Mouse (Mus musculus) liver, embryonic 15.5 days (tissue): ENCODE results near the gene Il1rn. TPM values are rescaled to one million over a fixed set of nuclear protein-coding genes. Genes with fewer than 3 reads are reported as not detected.
A peak's percentile ranks its signal among the peaks of the same experiment; 100 is the strongest.

Source experiments
- ATAC-seq: fragments of 200-750 bp; cut with Nextera tagmentation; 2 replicates; pipeline ENCODE4 v1.8.0; 2017; ENCODE audit warnings: moderate number of reproducible peaks, mild to moderate bottlenecking, moderate library complexity; ENCODE audit not compliant: insufficient read depth
- H3K27ac ChIP-seq: fragments of 300-500 bp; sonication (generic); replicated peaks from 2 replicates; pipeline ENCODE4 v1.5.1; 2015; ENCODE audit warnings: mild to moderate bottlenecking, inconsistent platforms
- H3K27me3 ChIP-seq: fragments of 300-500 bp; sonication (generic); 2 replicates; pipeline ENCODE4 v1.6.1; 2015; ENCODE audit warnings: mild to moderate bottlenecking, inconsistent platforms
- H3K36me3 ChIP-seq: fragments of 300-500 bp; sonication (generic); replicated peaks from 2 replicates; pipeline ENCODE4 v1.6.1; 2015; ENCODE audit warnings: moderate library complexity, mild to moderate bottlenecking, inconsistent platforms
- H3K4me1 ChIP-seq: fragments of 300-500 bp; sonication (generic); replicated peaks from 2 replicates; pipeline ENCODE4 v1.6.1; 2015; ENCODE audit warnings: inconsistent platforms
- H3K4me2 ChIP-seq: fragments of 300-500 bp; sonication (generic); 2 replicates; pipeline ENCODE4 v1.6.1; 2015; ENCODE audit warnings: moderate library complexity, mild to moderate bottlenecking, inconsistent platforms
- H3K4me3 ChIP-seq: fragments of 300-500 bp; sonication (generic); replicated peaks from 2 replicates; pipeline ENCODE4 v1.5.1; 2015; ENCODE audit warnings: mild to moderate bottlenecking, inconsistent platforms
- H3K9ac ChIP-seq: fragments of 300-500 bp; sonication (generic); 2 replicates; pipeline ENCODE4 v1.6.1; 2015; ENCODE audit warnings: moderate library complexity, mild to moderate bottlenecking, inconsistent platforms
- H3K9me3 ChIP-seq: fragments of 300-500 bp; sonication (generic); replicated peaks from 2 replicates; pipeline ENCODE4 v1.6.1; 2016; ENCODE audit warnings: inconsistent platforms
- WGBS: fragments of 180-500 bp; shearing (Covaris S2); methylation state at CpG from one replicate; pipeline ENCODE4 v1.1.7; 2015; ENCODE audit warnings: mixed read lengths; ENCODE audit not compliant: insufficient replicate concordance; 5-methylcytosine and 5-hydroxymethylcytosine counted together
- polyA plus RNA-seq: library from polyadenylated mRNA; unstranded; fragments of >200 nt; fragmentation: Nextera tagmentation; extraction: Ambion mirVana; gene quantifications from 2 replicates; pipeline ENCODE4 v1.2.1, GENCODE M21; 2015

The Il1rn gene
- polyA plus RNA-seq, 1 experiment from 2014 or later: 8.2 TPM

- no peak overlapping the region; the same call in 1 of the 2 replicates for H3K27ac ChIP-seq
- no peak for ATAC-seq
- H3K27me3 ChIP-seq: no peaks in the 10 kb centered on the region
- H3K4me1 ChIP-seq: peaks cover 59% of the 10 kb centered on the region
- no peak overlapping the region for H3K4me2 ChIP-seq
- H3K4me3 ChIP-seq: no peak overlapping the region
- H3K9me3 ChIP-seq: no peaks in the 10 kb centered on the region
- H3K36me3 ChIP-seq: no peaks in the 10 kb centered on the region
- no peak overlapping the region for H3K9ac ChIP-seq
- 45% methylated on average over 9 of the region's 9 CpGs for whole genome bisulfite sequencing
Observed at GRCm38 (mm10) chr2:24382456-24383230, 46.0 kb downstream of the Il1rn start.

DNA sequence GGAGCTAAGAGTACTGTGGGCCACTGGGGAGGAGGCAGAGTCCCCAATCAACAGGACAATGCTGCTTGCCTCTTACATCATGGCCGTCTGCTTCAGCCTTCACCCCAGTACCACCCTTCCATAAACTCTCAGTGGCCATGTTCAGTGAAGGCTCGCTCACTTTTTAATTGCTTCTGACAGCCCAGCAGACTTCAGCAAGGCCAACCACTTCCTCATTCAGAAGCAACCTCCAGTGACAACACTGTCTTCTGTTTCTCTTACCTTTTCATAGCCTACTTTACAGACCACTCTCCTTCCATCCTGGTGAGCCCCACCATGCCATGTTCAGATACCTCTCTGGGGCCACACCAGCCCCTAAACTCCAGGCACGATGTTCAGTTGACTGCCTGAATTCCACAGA is 47.0 kb downstream of the Il1rn start:
- ATAC-seq: no peak
- no peak overlapping the region for H3K27ac ChIP-seq
- no peaks in the 10 kb centered on the region for H3K27me3 ChIP-seq
- peaks cover 52% of the 10 kb centered on the region for H3K4me1 ChIP-seq
- no peaks in the 10 kb centered on the region for H3K9me3 ChIP-seq
- no peaks in the 10 kb centered on the region for H3K36me3 ChIP-seq
- H3K4me2 ChIP-seq: no peak overlapping the region
- no peak overlapping the region for H3K9ac ChIP-seq
- 43% methylated on average over 3 of the region's 3 CpGs for WGBS
- no peak overlapping the region for H3K4me3 ChIP-seq

- peak overlapping the region; percentile 49 for H3K27ac ChIP-seq
- H3K36me3 ChIP-seq: no peaks in the 10 kb centered on the region
- peaks cover 46% of the 10 kb centered on the region for H3K4me1 ChIP-seq
- no peak overlapping the region for H3K4me3 ChIP-seq
- ATAC-seq: no peak
- H3K9ac ChIP-seq: no peak overlapping the region
- no peaks in the 10 kb centered on the region for H3K9me3 ChIP-seq
- H3K4me2 ChIP-seq: peak overlapping the region; percentile 73
- H3K27me3 ChIP-seq: no peaks in the 10 kb centered on the region
Observed at GRCm38 (mm10) chr2:24384393-24384792, 47.7 kb downstream of the Il1rn start.

DNA sequence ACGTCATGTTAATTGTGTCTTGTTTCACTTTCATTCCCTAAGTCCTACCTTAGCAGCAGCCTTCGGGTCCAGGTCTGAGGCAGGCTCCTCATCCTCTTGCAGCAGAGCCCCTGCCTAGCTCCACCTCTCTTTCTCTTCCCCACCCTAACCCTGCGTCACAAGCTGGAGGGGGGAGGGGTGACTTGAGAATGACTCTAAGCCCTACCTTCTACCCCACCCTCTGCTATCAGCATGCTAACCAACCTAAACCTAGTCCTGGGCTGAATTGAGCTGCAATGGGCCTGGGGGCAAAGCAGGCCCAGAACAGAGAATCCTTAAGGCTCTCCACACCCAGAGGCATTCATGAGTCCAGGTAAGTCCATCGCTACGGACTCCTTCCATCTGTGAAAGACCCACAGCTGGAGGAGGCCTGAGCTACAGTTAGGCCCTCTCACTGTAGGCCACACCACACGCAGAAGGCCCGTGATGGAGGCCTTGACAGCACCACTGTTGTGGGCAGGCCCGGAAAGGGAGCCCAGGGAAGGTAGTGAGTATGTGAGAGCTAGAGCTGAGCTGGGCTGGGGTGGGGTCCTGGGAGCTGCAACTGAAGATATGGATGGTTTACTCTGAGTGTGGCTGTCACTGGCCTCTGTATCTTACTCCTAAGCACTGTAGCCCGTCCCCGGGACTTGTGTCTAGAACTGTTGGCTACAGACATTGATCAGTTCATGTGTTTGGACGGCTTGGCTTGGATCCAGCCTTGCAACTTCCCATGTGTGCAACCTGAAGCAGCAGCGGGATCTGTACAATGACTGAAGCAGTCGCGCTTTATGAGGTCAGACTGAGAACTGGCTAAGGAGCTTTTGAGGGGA is 48.7 kb downstream of the Il1rn start:
- H3K27me3 ChIP-seq: no peaks in the 10 kb centered on the region
- WGBS: 23% methylated on average over 14 of the region's 14 CpGs
- peaks cover 53% of the 10 kb centered on the region for H3K4me1 ChIP-seq
- peak overlapping the region; percentile 73 for H3K4me2 ChIP-seq
- peak overlapping the region; percentile 40 for H3K9ac ChIP-seq
- H3K9me3 ChIP-seq: no peaks in the 10 kb centered on the region
- peak; percentile 90 for ATAC-seq
- H3K27ac ChIP-seq: peak overlapping the region; percentile 85
- H3K36me3 ChIP-seq: no peaks in the 10 kb centered on the region
- H3K4me3 ChIP-seq: peak overlapping the region; percentile 56

DNA sequence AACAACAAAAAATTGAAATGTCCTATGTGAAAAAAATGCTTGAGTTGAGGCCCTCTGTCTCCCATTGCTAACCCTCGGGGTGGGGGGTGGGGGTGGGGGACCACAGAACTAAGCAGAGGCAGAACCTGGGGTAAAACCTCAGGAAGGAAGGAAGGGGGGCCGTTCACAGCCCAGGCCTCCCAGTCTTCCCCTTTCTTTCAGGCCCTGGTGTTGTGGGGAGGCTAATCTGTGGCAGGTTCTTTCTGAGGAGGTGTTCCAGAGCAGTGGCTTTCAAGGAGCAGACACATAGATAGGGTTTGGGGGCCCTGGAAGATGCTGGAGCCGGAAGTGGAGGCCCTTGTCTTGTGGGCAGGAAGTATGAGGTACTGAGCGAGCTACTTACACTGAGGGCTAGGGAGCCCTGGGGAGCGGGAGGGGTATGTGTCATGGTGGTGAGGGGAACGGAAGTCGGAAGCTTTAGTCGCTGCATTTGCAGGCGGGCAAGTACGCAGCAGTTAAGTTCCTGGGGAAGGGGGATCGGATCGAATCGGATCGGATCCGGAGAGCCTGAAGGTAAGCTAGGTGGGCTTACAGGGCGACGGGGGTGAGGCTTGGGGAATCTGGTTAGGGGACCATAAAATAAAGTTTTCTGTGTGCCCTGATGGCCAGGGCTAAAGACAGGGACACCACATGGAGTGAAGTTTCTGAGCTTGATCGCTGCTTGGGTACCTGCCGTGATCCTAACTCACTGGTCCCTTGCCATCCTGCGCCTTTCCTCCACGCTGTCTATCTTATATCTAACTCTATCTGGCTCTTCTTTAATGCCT is 49.7 kb downstream of the Il1rn start:
- Histone ChIP-seq H3K9ac (peak overlapping the region; percentile 40), H3K27ac (peak overlapping the region; percentile 85), H3K4me3 (peak overlapping the region; percentile 56), H3K36me3 (no peaks in the 10 kb centered on the region; the same call in 1 of the 2 replicates), H3K4me2 (peak overlapping the region; percentile 73), H3K27me3 (no peaks in the 10 kb centered on the region), H3K4me1 (peaks cover 53% of the 10 kb centered on the region), H3K9me3 (no peaks in the 10 kb centered on the region)
- ATAC-seq: peak; percentile 40; the same call in 1 of the 2 replicates
- WGBS: 17% methylated on average over 21 of the region's 21 CpGs

DNA sequence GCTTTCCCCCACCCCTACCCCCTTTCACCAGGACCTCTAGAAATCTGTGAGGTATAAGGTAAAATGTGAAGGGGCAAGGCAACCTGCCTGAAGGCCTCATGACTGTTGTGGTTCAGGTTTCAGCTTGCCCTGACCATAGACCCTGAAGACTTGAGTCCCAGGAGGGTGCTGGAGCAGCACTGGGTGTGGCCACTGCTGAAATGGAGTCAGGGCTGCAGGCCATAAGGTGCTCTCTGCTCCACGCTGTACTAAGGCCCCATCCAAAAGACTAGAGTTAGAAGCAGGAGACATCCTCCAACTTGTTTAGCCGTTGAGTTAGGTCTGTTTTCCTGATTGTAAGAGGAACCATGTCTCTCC is 50.3 kb downstream of the Il1rn start:
- ATAC-seq: no peak
- H3K27me3 ChIP-seq: no peaks in the 10 kb centered on the region
- peak overlapping the region; percentile 85; the same call in 1 of the 2 replicates for H3K27ac ChIP-seq
- WGBS: 19% methylated on average over 2 of the region's 2 CpGs
- H3K4me2 ChIP-seq: peak overlapping the region; percentile 73
- H3K36me3 ChIP-seq: no peaks in the 10 kb centered on the region; the same call in 1 of the 2 replicates
- H3K4me3 ChIP-seq: peak overlapping the region; percentile 56
- peak overlapping the region; percentile 40 for H3K9ac ChIP-seq
- no peaks in the 10 kb centered on the region for H3K9me3 ChIP-seq
- H3K4me1 ChIP-seq: peaks cover 49% of the 10 kb centered on the region

DNA sequence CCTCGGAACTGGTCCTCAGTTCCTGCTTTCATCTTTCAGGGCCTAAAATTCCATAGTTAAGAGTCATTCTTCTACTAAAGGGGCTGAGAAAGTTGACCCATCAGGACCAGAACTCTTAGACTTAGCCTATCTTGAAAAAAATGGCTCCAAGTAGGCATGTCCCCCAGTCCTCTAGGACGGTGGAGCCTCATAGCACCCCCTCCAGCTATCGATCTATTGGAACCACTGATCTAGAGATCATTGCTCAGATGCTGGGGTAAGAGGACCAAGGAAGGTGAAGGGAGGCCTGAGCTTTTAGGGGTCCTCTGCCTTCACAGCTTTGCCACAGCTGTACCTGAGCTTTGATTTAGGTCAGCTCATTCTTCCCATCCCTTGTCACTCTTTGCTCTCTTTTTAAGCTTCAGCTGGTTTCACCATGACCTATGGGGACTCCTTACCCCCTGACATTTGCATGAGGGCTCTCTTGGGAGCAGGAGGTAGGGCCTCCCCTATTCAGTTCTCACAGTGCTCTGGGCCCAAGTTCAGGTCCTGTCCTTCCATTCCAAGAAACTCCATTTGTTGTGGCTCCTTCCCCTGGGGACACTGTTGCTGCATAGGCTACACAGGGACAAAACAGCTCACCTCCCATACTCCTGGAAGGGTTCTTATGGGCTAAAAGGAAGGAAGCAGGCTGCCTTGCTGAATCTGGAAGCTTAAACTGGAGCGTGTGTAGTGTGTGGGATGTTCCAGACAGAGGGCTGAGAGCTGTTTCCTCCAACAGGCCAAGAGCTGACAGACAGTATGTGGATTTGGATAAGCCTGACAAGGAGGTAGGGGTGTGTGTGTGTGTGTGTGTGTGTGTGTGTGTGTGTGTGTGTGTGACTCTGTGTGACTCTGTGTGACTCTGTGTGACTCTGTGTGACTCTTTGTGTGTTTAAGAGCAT is 51.0 kb downstream of the Il1rn start:
- Histone ChIP-seq H3K4me3 (peak overlapping the region; percentile 56), H3K27ac (no peak overlapping the region), H3K9ac (no peak overlapping the region), H3K9me3 (no peaks in the 10 kb centered on the region), H3K36me3 (no peaks in the 10 kb centered on the region; the same call in 1 of the 2 replicates), H3K27me3 (no peaks in the 10 kb centered on the region), H3K4me1 (peaks cover 47% of the 10 kb centered on the region), H3K4me2 (peak overlapping the region; percentile 73)
- no peak for ATAC-seq
- 47% methylated on average over 4 of the region's 4 CpGs for WGBS

GRCm38 (mm10) chr2:24393251-24393650 is 56.6 kb downstream of the Il1rn start:
- Histone ChIP-seq H3K36me3 (peaks cover 27% of the 10 kb centered on the region), H3K27ac (no peak overlapping the region), H3K9me3 (no peaks in the 10 kb centered on the region), H3K4me2 (no peak overlapping the region), H3K9ac (no peak overlapping the region), H3K27me3 (no peaks in the 10 kb centered on the region), H3K4me1 (peaks cover 7% of the 10 kb centered on the region; the same call in 1 of the 2 replicates), H3K4me3 (no peak overlapping the region)
- no peak for ATAC-seq
- WGBS: 69% methylated on average over 2 of the region's 2 CpGs

- ATAC-seq: no peak
- H3K27me3 ChIP-seq: no peaks in the 10 kb centered on the region
- H3K27ac ChIP-seq: no peak overlapping the region
- no peaks in the 10 kb centered on the region for H3K9me3 ChIP-seq
- WGBS: 50% methylated on average over 2 of the region's 2 CpGs
- H3K36me3 ChIP-seq: peaks cover 61% of the 10 kb centered on the region
- no peak overlapping the region for H3K4me3 ChIP-seq
- H3K4me2 ChIP-seq: no peak overlapping the region
- no peaks in the 10 kb centered on the region for H3K4me1 ChIP-seq
- no peak overlapping the region for H3K9ac ChIP-seq
Observed at GRCm38 (mm10) chr2:24397115-24397514, 60.5 kb downstream of the Il1rn start.

- H3K4me1 ChIP-seq: no peaks in the 10 kb centered on the region
- no peaks in the 10 kb centered on the region for H3K9me3 ChIP-seq
- no peak for ATAC-seq
- H3K27me3 ChIP-seq: no peaks in the 10 kb centered on the region
- no peak overlapping the region for H3K9ac ChIP-seq
- no peak overlapping the region for H3K4me2 ChIP-seq
- no peak overlapping the region for H3K4me3 ChIP-seq
- H3K36me3 ChIP-seq: peaks cover 80% of the 10 kb centered on the region
- WGBS: 70% methylated on average over 3 of the region's 3 CpGs
- no peak overlapping the region for H3K27ac ChIP-seq
Observed at GRCm38 (mm10) chr2:24400711-24401110, 64.1 kb downstream of the Il1rn start.
